Mouse (Mus musculus): Measurements from ENCODE around the gene Immp2l.

Immp2l gene

GRCm38 (mm10) chr12:41052897-41053296, 29.0 kb downstream of the Immp2l start:
- no peak for DNase-seq

- DNase-seq: peak; percentile 59
These were observed 30.3 kb downstream of the Immp2l start for GRCm38 (mm10) chr12:41054006-41054791.

GRCm38 (mm10) chr12:41055941-41056340, 32.1 kb downstream of the Immp2l start:
- no peak for DNase-seq

- no peak for DNase-seq
These were observed 39.4 kb downstream of the Immp2l start for GRCm38 (mm10) chr12:41063281-41063680.

- DNase-seq: no peak
These were observed 58.0 kb downstream of the Immp2l start for GRCm38 (mm10) chr12:41081843-41082242.

GRCm38 (mm10) chr12:41084370-41085089, 60.6 kb downstream of the Immp2l start:
- no peak for DNase-seq

- no peak for DNase-seq
These were observed 66.1 kb downstream of the Immp2l start for GRCm38 (mm10) chr12:41089931-41090366.

- no peak for DNase-seq
These were observed 66.9 kb downstream of the Immp2l start for GRCm38 (mm10) chr12:41090771-41091170.

GRCm38 (mm10) chr12:41091316-41091715, 67.4 kb downstream of the Immp2l start:
- no peak for DNase-seq

- DNase-seq: no peak
These were observed 72.2 kb downstream of the Immp2l start for GRCm38 (mm10) chr12:41096045-41096444.

- no peak for DNase-seq
These were observed 73.5 kb downstream of the Immp2l start for GRCm38 (mm10) chr12:41097406-41097805.

- no peak for DNase-seq
These were observed 85.1 kb downstream of the Immp2l start for GRCm38 (mm10) chr12:41109011-41109410.

GRCm38 (mm10) chr12:41111456-41111855, 87.6 kb downstream of the Immp2l start:
- DNase-seq: peak; percentile 32

- DNase-seq: no peak
These were observed 88.2 kb downstream of the Immp2l start for GRCm38 (mm10) chr12:41112137-41112536.

- no peak for DNase-seq
These were observed 94.5 kb downstream of the Immp2l start for GRCm38 (mm10) chr12:41118358-41118757.

GRCm38 (mm10) chr12:41119657-41120056, 95.8 kb downstream of the Immp2l start:
- DNase-seq: no peak

- no peak for DNase-seq
These were observed 99.3 kb downstream of the Immp2l start for GRCm38 (mm10) chr12:41123207-41123606.

- no peak for DNase-seq
These were observed 111.0 kb downstream of the Immp2l start for GRCm38 (mm10) chr12:41134885-41135284.

GRCm38 (mm10) chr12:41159543-41159942, 135.7 kb downstream of the Immp2l start:
- no peak for DNase-seq

- no peak for DNase-seq
These were observed 143.9 kb downstream of the Immp2l start for GRCm38 (mm10) chr12:41167802-41168201.

GRCm38 (mm10) chr12:41170051-41170450, 146.2 kb downstream of the Immp2l start:
- DNase-seq: no peak

GRCm38 (mm10) chr12:41182856-41183255, 159.0 kb downstream of the Immp2l start:
- no peak for DNase-seq

GRCm38 (mm10) chr12:41185060-41185459, 161.2 kb downstream of the Immp2l start:
- DNase-seq: no peak

- no peak for DNase-seq
These were observed 161.6 kb downstream of the Immp2l start for GRCm38 (mm10) chr12:41185509-41185908.

Measured in cerebellum, adult 8-10 months (tissue).